Mouse (Mus musculus): ENCODE measurements around the gene Gm44. TPM values are rescaled to one million over a fixed set of nuclear protein-coding genes. Genes with fewer than 3 reads are reported as not detected.
"Not testable (repeated sequence)": the region's sequence is repeated elsewhere in the genome, so short reads cannot be mapped to it uniquely, and the experiment has no call there.

The Gm44 gene
- polyA plus RNA-seq (2016; fragmentation: Nextera tagmentation; extraction: Ambion mirVana): not detected in 2 replicates

- Histone ChIP-seq H3K27me3 (ENCODE audit: poor library complexity, severe bottlenecking) (no peaks in the 10 kb centered on the region), H3K36me3 (replicated peaks) (no peaks in the 10 kb centered on the region), H3K4me3 (no peak within 1 kb of the TSS), H3K4me1 (no peaks in the 10 kb centered on the region), H3K9me3 (no peaks in the 10 kb centered on the region), H3K27ac (no peak within 1 kb of the TSS)
- no peak for DNase-seq (ENCODE audit: extremely low spot score, low spot score)
- WGBS: 90% methylated on average over 4 of the region's 4 CpGs
Observed at GRCm38 (mm10) chrX:90891842-90892241, at the start of gene Gm44. Gm44 (plus strand) TSS chrX:90892142.

GRCm38 (mm10) chrX:90927989-90928388 lies 36.0 kb downstream of the Gm44 start:
- no peaks in the 10 kb centered on the region for H3K36me3 ChIP-seq (replicated peaks)
- no peaks in the 10 kb centered on the region for H3K4me1 ChIP-seq
- H3K27ac ChIP-seq: no peak overlapping the region
- H3K27me3 ChIP-seq (ENCODE audit: poor library complexity, severe bottlenecking): no peaks in the 10 kb centered on the region
- H3K4me3 ChIP-seq: no peak overlapping the region
- H3K9me3 ChIP-seq: no peaks in the 10 kb centered on the region
- WGBS: 76% methylated on average over 1 of the region's 1 CpGs
- no peak for DNase-seq (ENCODE audit: extremely low spot score, low spot score)

GRCm38 (mm10) chrX:90938211-90938610 lies 46.3 kb downstream of the Gm44 start:
- not testable (repeated sequence) for H3K27ac ChIP-seq; DNase-seq (ENCODE audit: extremely low spot score, low spot score); H3K4me1 ChIP-seq; H3K27me3 ChIP-seq (ENCODE audit: poor library complexity, severe bottlenecking); H3K9me3 ChIP-seq; H3K4me3 ChIP-seq; H3K36me3 ChIP-seq (replicated peaks)
- 74% methylated on average over 2 of the region's 2 CpGs for WGBS

Data from forebrain, embryonic 10.5 days (tissue).